Mouse (Mus musculus) Patski (cell line): ENCODE results near the gene Zzz3. TPM values are rescaled to one million over a fixed set of nuclear protein-coding genes. Genes with fewer than 3 reads are reported as not detected.
A peak's percentile ranks its signal among the peaks of the same experiment; 100 is the strongest.

Experiments used
- ATAC-seq: fragments of 100-300 bp; one replicate; pipeline ENCODE4 v1.8.0; 2021
- CTCF ChIA-PET: fragments of 350-600 bp; sonication (Branson Sonifier 250); formaldehyde crosslinking; loops from one replicate; lab custom pipeline; 2022; ENCODE audit warnings: inconsistent platforms; lab: Charles Lee
- POLR2A ChIA-PET: fragments of 350-600 bp; sonication (Branson Sonifier 250); formaldehyde crosslinking; loops from one replicate; lab custom pipeline; 2022; ENCODE audit warnings: antibody characterized with exemption, inconsistent platforms; lab: Charles Lee
- DNase-seq: peaks from one replicate; pipeline ENCODE4 v3.0.0-alpha.2; 2011; ENCODE audit warnings: low read depth, low spot score
- H3K27me3 ChIP-seq: fragments of 371-371 bp; one replicate; pipeline ENCODE4 v1.5.1; 2021
- CTCF ChIP-seq: fragments of 100-300 bp; IDR thresholded peaks from one replicate; pipeline ENCODE4 v1.5.1; 2021
- in situ Hi-C: fragments of 300-500 bp; cut with MboI; formaldehyde crosslinking; loops from 3 replicates; pipeline ENCODE4 v1.11.1; 2018; ENCODE audit warnings: low pct_unique_long_range_greater_than_20kb, mixed read lengths
- polyA plus RNA-seq: library from polyadenylated mRNA; unstranded; gene quantifications from one replicate; pipeline ENCODE4 v1.2.3, GENCODE M21; 2021

Zzz3 gene
- polyA plus RNA-seq, 1 experiment from 2014 or later: 63.4 TPM

DNA sequence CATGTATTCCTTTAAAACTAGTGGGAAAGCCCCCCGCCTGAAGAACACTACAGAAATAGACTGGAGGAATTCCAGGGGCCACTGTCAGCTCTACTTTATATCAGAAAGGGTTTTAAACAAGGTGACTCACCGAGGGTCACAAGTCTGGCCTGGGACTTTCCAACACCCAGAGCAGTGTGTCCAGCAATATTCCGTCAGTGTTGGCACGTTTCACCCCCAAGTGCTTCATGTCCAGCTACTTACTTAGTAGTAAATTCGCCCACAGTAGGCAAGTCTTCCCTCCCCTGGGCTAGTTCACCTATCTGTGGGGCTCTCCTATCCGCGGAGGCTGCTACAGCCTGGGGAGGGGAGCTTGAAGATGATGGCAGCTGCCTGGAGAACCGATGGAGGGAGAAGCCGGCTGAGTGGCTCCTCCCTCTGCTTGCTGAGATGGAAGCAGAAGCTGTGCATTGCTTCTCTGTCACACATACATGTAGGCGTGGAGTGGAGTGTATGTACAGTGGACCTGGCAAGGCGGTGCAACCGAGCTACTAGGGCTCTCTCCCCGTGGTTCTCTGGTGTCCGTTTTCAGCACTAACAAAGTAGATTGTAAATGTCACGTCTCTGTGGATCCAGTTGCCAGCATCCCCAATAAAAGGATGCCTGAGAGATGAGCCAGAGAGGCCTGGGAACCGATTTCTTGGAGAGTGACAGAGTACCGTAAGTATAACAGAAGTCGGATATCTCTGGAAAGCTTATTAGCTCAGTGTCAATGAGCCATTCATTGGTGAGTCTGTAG, 74.3 kb downstream of the Zzz3 start:
- DNase-seq (no peak), ATAC-seq (peak; percentile 27)
- no peak for TF ChIP-seq CTCF
- ChIA-PET CTCF (interaction anchor here (0.6 to 3.0 kb wide), 15 partner anchors 11 to 276 kb away, joined by 3 to 14 read pairs (median 4); partner anchors contain the start of genes Ak5 and Zzz3), POLR2A (interaction anchor here (1.4 to 2.5 kb wide), 2 partner anchors 10 to 74 kb away, joined by 8 to 9 read pairs; partner anchors contain the start of gene Zzz3)
- in situ Hi-C loops: loop anchor here (5.0 to 10.0 kb wide), 2 partner anchors 75 to 278 kb away; partner anchors contain the start of gene Zzz3
- no peaks in the 10 kb centered on the region for H3K27me3 ChIP-seq

GRCm38 (mm10) chr3:152470347-152470746, 75.1 kb downstream of the Zzz3 start:
- ATAC-seq: no peak
- in situ Hi-C loops: loop anchor here (5.0 to 10.0 kb wide), 2 partner anchors 76 to 277 kb away; partner anchors contain the start of gene Zzz3
- DNase-seq: no peak
- no peak for TF ChIP-seq CTCF
- H3K27me3 ChIP-seq: no peaks in the 10 kb centered on the region
- CTCF ChIA-PET: interaction anchor here (1.0 to 2.5 kb wide), 5 partner anchors 10 to 275 kb away, joined by 3 to 12 read pairs (median 5); partner anchors contain the start of gene Zzz3
- POLR2A ChIA-PET: interaction anchor here (1.4 kb wide), 1 partner anchor 75 kb away, joined by 8 read pairs; the partner anchor contains the start of gene Zzz3

DNA sequence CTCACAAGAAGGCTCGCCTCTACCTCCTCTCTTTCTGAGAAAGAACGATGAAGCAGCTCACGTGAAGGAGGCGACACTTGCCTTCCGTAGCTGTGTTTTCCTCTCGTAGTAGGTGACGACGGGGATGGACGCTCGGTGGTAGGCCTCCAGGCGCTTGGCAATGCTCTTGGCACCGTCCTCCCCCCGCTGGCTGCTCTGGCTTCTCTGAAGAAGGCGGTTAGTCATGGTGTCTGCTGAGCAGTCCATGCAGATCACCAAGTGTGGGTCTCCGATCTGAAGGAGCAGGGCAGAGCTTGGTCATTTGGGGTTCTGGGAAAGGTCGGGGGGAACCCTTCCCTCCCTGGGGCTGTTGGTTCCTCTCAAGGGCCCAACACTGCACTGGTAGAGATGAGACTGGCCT, 77.4 kb downstream of the Zzz3 start:
- ChIA-PET POLR2A (no interaction called here), CTCF (interaction anchor here (1.2 to 5.1 kb wide), 6 partner anchors 10 to 250 kb away, joined by 3 to 44 read pairs (median 15); partner anchors contain the start of gene Zzz3)
- TF ChIP-seq CTCF: no peak
- no peaks in the 10 kb centered on the region for H3K27me3 ChIP-seq
- no peak for ATAC-seq
- in situ Hi-C loops: loop anchor here (5.0 to 10.0 kb wide), 2 partner anchors 78 to 275 kb away; partner anchors contain the start of gene Zzz3
- no peak for DNase-seq

- no peak for DNase-seq
- no peak for TF ChIP-seq CTCF
- in situ Hi-C loops: loop anchor here (5.0 to 10.0 kb wide), 3 partner anchors 80 to 273 kb away; partner anchors contain the start of genes Pigk and Zzz3
- peak; percentile 25 for ATAC-seq
- ChIA-PET CTCF (interaction anchor here (0.7 to 5.1 kb wide), 38 partner anchors 9 to 288 kb away, joined by 3 to 44 read pairs (median 4); partner anchors contain the start of genes Pigk and Zzz3), POLR2A (interaction anchor here (0.6 to 1.2 kb wide), 7 partner anchors 15 to 1328 kb away, joined by 3 to 4 read pairs (median 3); no protein-coding TSS in a partner anchor)
- H3K27me3 ChIP-seq: no peaks in the 10 kb centered on the region
Observed at GRCm38 (mm10) chr3:152474582-152475277, 79.5 kb downstream of the Zzz3 start.

DNA sequence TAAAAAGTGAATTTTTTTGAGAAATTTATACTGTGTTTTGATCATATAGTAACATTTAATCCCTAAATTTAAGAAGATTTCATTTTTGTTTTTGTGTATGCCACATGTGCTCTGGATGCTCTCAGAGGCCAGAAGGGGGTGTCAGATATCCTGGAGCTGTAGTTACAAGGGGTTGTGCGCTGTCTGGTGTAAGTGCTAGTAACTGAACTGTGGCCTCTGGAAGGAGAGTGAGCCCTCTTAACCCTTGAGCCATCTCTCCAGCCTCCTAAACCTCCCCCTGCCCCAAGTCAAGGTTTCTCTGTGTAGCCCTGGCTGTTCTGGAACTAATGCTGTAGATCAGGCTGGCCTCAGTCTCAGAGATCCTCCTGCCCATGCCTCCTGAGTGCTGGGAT, 80.0 kb downstream of the Zzz3 start:
- H3K27me3 ChIP-seq: no peaks in the 10 kb centered on the region
- CTCF ChIA-PET: interaction anchor here (0.7 to 5.1 kb wide), 35 partner anchors 9 to 288 kb away, joined by 3 to 44 read pairs (median 5); partner anchors contain the start of genes Pigk and Zzz3
- TF ChIP-seq CTCF: no peak
- in situ Hi-C loops: loop anchor here (5.0 to 10.0 kb wide), 2 partner anchors 80 to 237 kb away; partner anchors contain the start of genes Pigk and Zzz3
- ATAC-seq: no peak
- POLR2A ChIA-PET: interaction anchor here (1.1 to 1.2 kb wide), 2 partner anchors 22 to 247 kb away, joined by 3 read pairs; no protein-coding TSS in a partner anchor
- no peak for DNase-seq

- CTCF ChIA-PET: interaction anchor here (0.9 to 5.1 kb wide), 18 partner anchors 9 to 267 kb away, joined by 3 to 44 read pairs (median 9); partner anchors contain the start of gene Zzz3
- in situ Hi-C loops: loop anchor here (5.0 to 10.0 kb wide), 2 partner anchors 81 to 236 kb away; partner anchors contain the start of genes Pigk and Zzz3
- no peak for ATAC-seq
- DNase-seq: no peak
- H3K27me3 ChIP-seq: no peaks in the 10 kb centered on the region
- POLR2A ChIA-PET: interaction anchor here (1.2 kb wide), 1 partner anchor 80 kb away, joined by 3 read pairs; no protein-coding TSS in a partner anchor
- TF ChIP-seq CTCF: no peak
Observed at GRCm38 (mm10) chr3:152475894-152476293, 80.6 kb downstream of the Zzz3 start.

DNA sequence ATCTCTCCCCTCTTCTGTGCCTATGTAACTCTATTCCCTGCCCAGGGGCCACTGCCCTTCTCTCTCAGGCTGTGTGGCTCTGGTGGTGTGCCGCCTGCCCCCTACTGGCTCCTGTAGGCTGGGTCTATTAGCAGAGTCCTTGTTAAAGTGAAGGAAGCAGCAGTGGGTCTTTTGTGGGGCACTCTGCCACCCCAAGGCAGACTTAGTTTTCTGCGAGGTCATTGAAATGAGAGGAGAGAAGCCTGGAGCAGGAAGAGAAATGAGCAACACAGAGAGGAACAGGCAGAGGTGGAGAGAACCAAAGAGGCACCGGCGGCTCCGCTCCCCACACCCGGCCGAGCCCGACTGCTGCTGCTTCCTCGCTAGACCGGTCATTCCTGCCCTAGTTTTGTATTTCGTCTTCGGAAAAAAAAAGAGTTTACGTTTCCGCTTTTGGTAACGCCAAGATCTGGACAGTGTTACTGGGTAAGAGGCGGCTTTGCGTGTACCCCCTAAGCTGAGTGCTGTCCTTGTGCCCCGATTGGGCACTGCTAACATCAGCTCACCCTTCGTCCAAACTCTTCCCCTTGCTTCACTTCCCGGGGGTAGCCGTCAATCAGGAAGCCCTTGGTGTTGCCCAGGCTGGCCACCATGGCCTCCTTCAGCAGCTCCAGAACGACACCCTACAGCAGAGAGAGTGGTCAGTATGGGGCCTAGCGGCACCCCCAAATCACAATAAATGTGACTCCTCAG, 82.7 kb downstream of the Zzz3 start:
- H3K27me3 ChIP-seq: no peaks in the 10 kb centered on the region
- no peak for TF ChIP-seq CTCF
- ATAC-seq: peak; percentile 86
- CTCF ChIA-PET: interaction anchor here (0.6 to 2.7 kb wide), 5 partner anchors 12 to 251 kb away, joined by 3 to 5 read pairs (median 3); no protein-coding TSS in a partner anchor
- POLR2A ChIA-PET: interaction anchor here (0.8 to 1.3 kb wide), 3 partner anchors 14 to 91 kb away, joined by 3 to 5 read pairs (median 3); no protein-coding TSS in a partner anchor
- no peak for DNase-seq
- in situ Hi-C loops: loop anchor here (5.0 to 10.0 kb wide), 2 partner anchors 83 to 234 kb away; partner anchors contain the start of genes Pigk and Zzz3

- no peak for DNase-seq
- in situ Hi-C loops: loop anchor here (5.0 to 10.0 kb wide), 2 partner anchors 84 to 233 kb away; partner anchors contain the start of genes Pigk and Zzz3
- H3K27me3 ChIP-seq: no peaks in the 10 kb centered on the region
- POLR2A ChIA-PET: interaction anchor here (0.8 kb wide), 1 partner anchor 90 kb away, joined by 3 read pairs; no protein-coding TSS in a partner anchor
- peak; percentile 17 for ATAC-seq
- CTCF ChIA-PET: interaction anchor here (0.7 to 1.9 kb wide), 3 partner anchors 11 to 250 kb away, joined by 3 to 5 read pairs (median 3); no protein-coding TSS in a partner anchor
- no peak for TF ChIP-seq CTCF
Observed at GRCm38 (mm10) chr3:152478599-152479435, 83.5 kb downstream of the Zzz3 start.
